Mouse (Mus musculus) thymus, postnatal 4 days (tissue): ENCODE results near the gene 4930539E08Rik.

Source experiments
- DNase-seq: peaks from one replicate; pipeline ENCODE4 v3.0.0; 2021

Gene 4930539E08Rik

DNA sequence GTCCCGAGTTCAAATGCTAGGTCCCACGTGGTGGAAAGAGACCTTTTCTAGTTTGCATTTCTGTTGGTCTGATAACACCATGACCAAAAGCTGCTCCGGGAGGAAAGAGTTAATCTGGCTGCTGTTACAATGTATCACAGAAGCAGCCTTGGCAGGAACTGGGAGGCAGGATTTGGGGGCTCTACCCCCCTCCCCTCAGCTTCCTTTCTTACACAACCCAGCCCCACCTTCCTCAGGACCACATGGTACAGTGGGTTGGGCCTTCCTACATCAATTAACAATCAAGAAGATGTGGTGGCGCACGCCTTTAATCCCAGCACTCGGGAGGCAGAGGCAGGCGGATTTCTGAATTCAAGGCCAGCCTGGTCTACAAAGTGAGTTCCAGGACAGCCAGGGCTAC lies 60.7 kb downstream of the 4930539E08Rik start:
- no peak for DNase-seq

- no peak for DNase-seq
These were observed 64.6 kb downstream of the 4930539E08Rik start for GRCm38 (mm10) chr17:28850511-28850910.

DNA sequence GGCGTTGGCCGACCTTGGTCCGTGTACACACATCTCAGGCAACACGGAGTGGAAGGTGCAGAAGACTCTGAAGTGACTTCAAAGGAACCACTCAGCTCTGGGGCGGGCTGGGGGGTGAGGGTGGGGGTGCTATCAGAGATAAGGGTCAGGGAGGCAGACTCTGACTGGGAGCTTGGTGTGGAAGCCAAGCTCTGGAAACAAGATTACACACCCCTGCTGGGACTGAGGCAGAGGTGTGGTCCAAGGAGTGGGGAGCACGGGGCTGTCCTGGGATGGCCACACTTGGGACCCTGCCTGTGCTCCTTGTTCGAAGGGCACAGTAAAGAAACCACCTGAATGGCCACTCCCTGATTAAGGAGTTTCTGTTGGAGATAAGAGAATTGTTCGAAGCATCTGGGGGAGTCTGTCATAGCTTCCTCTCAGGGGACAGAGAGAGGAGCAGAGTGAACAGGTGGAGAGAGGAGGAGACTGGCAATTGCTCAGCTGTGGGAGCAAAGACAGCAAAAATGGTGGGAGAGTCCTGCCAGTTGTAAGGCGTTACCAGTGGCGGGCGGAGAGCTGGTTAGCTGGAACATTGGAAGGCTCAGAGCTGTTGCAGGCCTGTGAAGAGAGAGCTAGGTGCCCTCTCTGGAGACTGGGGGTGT lies 68.0 kb downstream of the 4930539E08Rik start:
- no peak for DNase-seq
